ENCODE assay signal across 8 mouse cellular contexts in the genomic region with DNA sequence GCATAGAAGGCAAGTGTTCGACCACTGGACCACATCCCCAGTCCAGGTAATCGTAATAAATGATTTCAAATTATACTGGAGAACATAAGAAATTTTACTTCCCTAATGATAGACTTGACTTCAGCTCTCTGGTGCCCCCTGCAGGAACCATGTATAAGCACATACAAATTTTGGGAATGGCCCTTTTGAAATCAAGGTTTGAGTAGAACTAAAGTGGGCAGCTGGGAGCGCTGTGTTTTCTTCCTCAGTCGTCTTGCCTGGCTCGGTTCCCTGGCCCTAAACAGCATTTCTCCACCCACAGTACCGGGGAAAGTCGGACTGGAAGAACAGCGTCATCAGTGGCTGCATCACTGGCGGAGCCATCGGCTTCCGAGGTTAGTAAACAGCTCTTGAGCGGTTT. TPM values are rescaled to one million over a fixed set of nuclear protein-coding genes. Genes with fewer than 3 reads are reported as not detected.
DNase-seq lines count a peak whose midpoint lies in the region; ATAC-seq and TF ChIP-seq lines count a peak whose summit lies in the region.

No protein-coding gene starts in this region.

- H3K4me1 ChIP-seq in forebrain, postnatal 0 days (ENCODE audit: insufficient read depth): no peaks in the 10 kb centered on the region
- peaks cover 14% of the 10 kb centered on the region for H3K4me1 ChIP-seq in forebrain, embryonic 12.5 days

- DNase-seq in forebrain, postnatal 0 days: peak; percentile 78
- DNase-seq in ovary, postnatal 36 days (ENCODE audit: low spot score): peak; percentile 24
- DNase-seq in ovary, adult 18-20 months (ENCODE audit: low spot score): no peak
- peak; percentile 67 for DNase-seq in c-Kit-positive CD71-positive TER-119-positive erythroid progenitor cells, embryonic 14.5 days (ENCODE audit: low spot score)
- DNase-seq in heart, postnatal 36 days: peak; percentile 56 to 75
- peak; percentile 54 for DNase-seq in lung, postnatal 25 days (ENCODE audit: low spot score)
- DNase-seq in thymus, postnatal 0 days (ENCODE audit: low spot score): peak; percentile 65

- H3K4me3 ChIP-seq in forebrain, postnatal 0 days (ENCODE audit: low read depth, low read length): no peak overlapping the region
- no peak overlapping the region for H3K4me3 ChIP-seq in forebrain, embryonic 12.5 days (replicated peaks)

- H3K27ac ChIP-seq in forebrain, postnatal 0 days (ENCODE audit: low read depth, low read length): no peak overlapping the region
- no peak overlapping the region for H3K27ac ChIP-seq in forebrain, embryonic 12.5 days

- no peaks in the 10 kb centered on the region for H3K9me3 ChIP-seq in forebrain, postnatal 0 days (ENCODE audit: low read length)
- no peaks in the 10 kb centered on the region for H3K9me3 ChIP-seq in forebrain, embryonic 12.5 days

- WGBS in forebrain, postnatal 0 days: 66% methylated on average over 12 of the region's 12 CpGs
- WGBS in forebrain, embryonic 12.5 days: 73% methylated on average over 12 of the region's 12 CpGs

- H3K36me3 ChIP-seq in forebrain, postnatal 0 days (ENCODE audit: insufficient read depth): peaks cover 16% of the 10 kb centered on the region
- H3K36me3 ChIP-seq in forebrain, embryonic 12.5 days (replicated peaks): peaks cover 41% of the 10 kb centered on the region

- ATAC-seq in forebrain, postnatal 0 days: no peak
- no peak for ATAC-seq in forebrain, embryonic 12.5 days (ENCODE audit: low FRiP score)

- peak; percentile 80 for TF ChIP-seq CTCF in forebrain, postnatal 0 days (IDR thresholded peaks at IDR 0.05; ENCODE audit: low read depth)

- no peaks in the 10 kb centered on the region for H3K27me3 ChIP-seq in forebrain, postnatal 0 days (ENCODE audit: insufficient read depth, low read length)
- no peaks in the 10 kb centered on the region for H3K27me3 ChIP-seq in forebrain, embryonic 12.5 days

- H3K9ac ChIP-seq in forebrain, postnatal 0 days: no peak overlapping the region
- no peak overlapping the region for H3K9ac ChIP-seq in forebrain, embryonic 12.5 days

- H3K4me2 ChIP-seq in forebrain, postnatal 0 days (ENCODE audit: low read depth): no peak overlapping the region
- H3K4me2 ChIP-seq in forebrain, embryonic 12.5 days: no peak overlapping the region

- intact Hi-C loops in heart, postnatal 36 days (cut with DNase I): loop anchor here (1.0 kb wide), 1 partner anchor 42 kb away; no protein-coding TSS in a partner anchor

RNA-seq across cellular contexts. Expression of a gene that starts 4.1 kb away (rescaled TPM):
- total RNA-seq in forebrain, postnatal 0 days (2014; rRNA removed): 48.6 and 56.6 TPM in 2 replicates
- polyA plus RNA-seq in forebrain, postnatal 0 days (2015; fragmentation: Nextera tagmentation; extraction: Ambion mirVana): 93.2 and 98.2 TPM in 2 replicates
- polyA plus RNA-seq in forebrain, embryonic 12.5 days (2016; fragmentation: Nextera tagmentation; extraction: Ambion mirVana): 103 and 109 TPM in 2 replicates
- 10 to 100 TPM; 42.4 to 55.2 TPM for total RNA-seq in heart, postnatal 36 days (2021)
- 116 and 117 TPM in 2 replicates for polyA plus RNA-seq in thymus, postnatal 0 days (2015; fragmentation: Nextera tagmentation; extraction: Ambion mirVana)

RNA-seq across cellular contexts. Expression of a gene that starts 11.9 kb away (rescaled TPM):
- total RNA-seq in forebrain, postnatal 0 days (2014; rRNA removed): 19.0 and 22.1 TPM in 2 replicates
- 10.7 and 12.7 TPM in 2 replicates for polyA plus RNA-seq in forebrain, postnatal 0 days (2015; fragmentation: Nextera tagmentation; extraction: Ambion mirVana)
- 48.4 and 58.6 TPM in 2 replicates for polyA plus RNA-seq in forebrain, embryonic 12.5 days (2016; fragmentation: Nextera tagmentation; extraction: Ambion mirVana)
- 10 to 100 TPM; 12.3 to 15.7 TPM for total RNA-seq in heart, postnatal 36 days (2021)
- polyA plus RNA-seq in thymus, postnatal 0 days (2015; fragmentation: Nextera tagmentation; extraction: Ambion mirVana): 32.2 and 33.8 TPM in 2 replicates
